Mouse (Mus musculus): ENCODE data around the gene Gpr68. TPM values are rescaled to one million over a fixed set of nuclear protein-coding genes. Genes with fewer than 3 reads are reported as not detected.
A peak's percentile ranks its signal among the peaks of the same experiment; 100 is the strongest.

The Gpr68 gene
- polyA plus RNA-seq, 1 experiment from 2014 or later = 0.26 TPM

- H3K9me3 ChIP-seq = no peaks in the 10 kb centered on the region
- no peak overlapping the region for H3K4me2 ChIP-seq
- H3K27ac ChIP-seq = no peak overlapping the region
- H3K36me3 ChIP-seq (replicated peaks) = no peaks in the 10 kb centered on the region
- 91% methylated on average over 3 of the region's 3 CpGs for WGBS
- no peak overlapping the region for H3K9ac ChIP-seq
- no peak for ATAC-seq (ENCODE audit: low FRiP score)
- no peak overlapping the region for H3K4me3 ChIP-seq (replicated peaks)
- no peaks in the 10 kb centered on the region for H3K27me3 ChIP-seq
- H3K4me1 ChIP-seq = no peaks in the 10 kb centered on the region
Observed at GRCm38 (mm10) chr12:100862856-100863446, 45.0 kb downstream of the Gpr68 start.

- Histone ChIP-seq H3K4me1 (no peaks in the 10 kb centered on the region), H3K27ac (no peak overlapping the region), H3K9me3 (no peaks in the 10 kb centered on the region), H3K4me3 (replicated peaks) (no peak overlapping the region), H3K27me3 (no peaks in the 10 kb centered on the region), H3K9ac (no peak overlapping the region), H3K4me2 (no peak overlapping the region), H3K36me3 (replicated peaks) (no peaks in the 10 kb centered on the region)
- no peak for ATAC-seq (ENCODE audit: low FRiP score)
- WGBS = 92% methylated on average over 3 of the region's 3 CpGs
Observed at GRCm38 (mm10) chr12:100862272-100862671, 45.7 kb downstream of the Gpr68 start.

GRCm38 (mm10) chr12:100857791-100858190 lies 50.2 kb downstream of the Gpr68 start:
- Histone ChIP-seq H3K27ac (no peak overlapping the region), H3K9ac (no peak overlapping the region), H3K4me2 (no peak overlapping the region), H3K9me3 (no peaks in the 10 kb centered on the region), H3K36me3 (replicated peaks) (no peaks in the 10 kb centered on the region), H3K4me1 (no peaks in the 10 kb centered on the region), H3K4me3 (replicated peaks) (no peak overlapping the region), H3K27me3 (no peaks in the 10 kb centered on the region)
- WGBS = 84% methylated on average over 7 of the region's 7 CpGs
- no peak for ATAC-seq (ENCODE audit: low FRiP score)

- no peak for ATAC-seq (ENCODE audit: low FRiP score)
- H3K4me3 ChIP-seq (replicated peaks) = no peak overlapping the region
- H3K36me3 ChIP-seq (replicated peaks) = no peaks in the 10 kb centered on the region
- H3K27me3 ChIP-seq = no peaks in the 10 kb centered on the region
- no peak overlapping the region for H3K27ac ChIP-seq
- H3K4me2 ChIP-seq = no peak overlapping the region
- 86% methylated on average over 2 of the region's 2 CpGs for WGBS
- no peaks in the 10 kb centered on the region for H3K4me1 ChIP-seq
- H3K9ac ChIP-seq = no peak overlapping the region
- no peaks in the 10 kb centered on the region for H3K9me3 ChIP-seq
Observed at GRCm38 (mm10) chr12:100856337-100856736, 51.7 kb downstream of the Gpr68 start.

- Histone ChIP-seq H3K27me3 (no peaks in the 10 kb centered on the region), H3K4me2 (no peak overlapping the region), H3K4me1 (no peaks in the 10 kb centered on the region), H3K4me3 (replicated peaks) (no peak overlapping the region), H3K36me3 (replicated peaks) (no peaks in the 10 kb centered on the region), H3K9me3 (no peaks in the 10 kb centered on the region), H3K9ac (no peak overlapping the region), H3K27ac (no peak overlapping the region)
- ATAC-seq (ENCODE audit: low FRiP score) = no peak
- 88% methylated on average over 3 of the region's 3 CpGs for WGBS
Observed at GRCm38 (mm10) chr12:100852370-100852769, 55.6 kb downstream of the Gpr68 start.

- WGBS = 76% methylated on average over 7 of the region's 7 CpGs
- peak; percentile 81 for ATAC-seq (ENCODE audit: low FRiP score)
- Histone ChIP-seq H3K4me1 (no peaks in the 10 kb centered on the region), H3K4me2 (no peak overlapping the region), H3K36me3 (replicated peaks) (no peaks in the 10 kb centered on the region), H3K4me3 (replicated peaks) (no peak overlapping the region), H3K27me3 (no peaks in the 10 kb centered on the region), H3K27ac (no peak overlapping the region), H3K9ac (no peak overlapping the region), H3K9me3 (no peaks in the 10 kb centered on the region)
Observed at GRCm38 (mm10) chr12:100849421-100850138, 58.4 kb downstream of the Gpr68 start.

- Histone ChIP-seq H3K9ac (no peak overlapping the region), H3K27me3 (no peaks in the 10 kb centered on the region), H3K4me3 (replicated peaks) (no peak overlapping the region), H3K4me2 (no peak overlapping the region), H3K4me1 (no peaks in the 10 kb centered on the region), H3K36me3 (replicated peaks) (no peaks in the 10 kb centered on the region), H3K9me3 (no peaks in the 10 kb centered on the region), H3K27ac (no peak overlapping the region)
- WGBS = 79% methylated on average over 11 of the region's 11 CpGs
- no peak for ATAC-seq (ENCODE audit: low FRiP score)
Observed at GRCm38 (mm10) chr12:100847437-100848080, 60.4 kb downstream of the Gpr68 start.

- H3K4me1 ChIP-seq = no peaks in the 10 kb centered on the region
- H3K9ac ChIP-seq = no peak overlapping the region
- 37% methylated on average over 1 of the region's 1 CpGs for WGBS
- no peak for ATAC-seq (ENCODE audit: low FRiP score)
- no peak overlapping the region for H3K27ac ChIP-seq
- H3K9me3 ChIP-seq = no peaks in the 10 kb centered on the region
- H3K36me3 ChIP-seq (replicated peaks) = no peaks in the 10 kb centered on the region
- no peaks in the 10 kb centered on the region for H3K27me3 ChIP-seq
- no peak overlapping the region for H3K4me3 ChIP-seq (replicated peaks)
- no peak overlapping the region for H3K4me2 ChIP-seq
Observed at GRCm38 (mm10) chr12:100846566-100846965, 61.4 kb downstream of the Gpr68 start.

GRCm38 (mm10) chr12:100845829-100846228 lies 62.2 kb downstream of the Gpr68 start:
- 35% methylated on average over 2 of the region's 2 CpGs for WGBS
- Histone ChIP-seq H3K4me1 (no peaks in the 10 kb centered on the region), H3K4me2 (no peak overlapping the region), H3K27me3 (no peaks in the 10 kb centered on the region), H3K4me3 (replicated peaks) (no peak overlapping the region), H3K9me3 (no peaks in the 10 kb centered on the region), H3K9ac (no peak overlapping the region), H3K27ac (no peak overlapping the region), H3K36me3 (replicated peaks) (no peaks in the 10 kb centered on the region)
- ATAC-seq (ENCODE audit: low FRiP score) = no peak

- no peak overlapping the region for H3K27ac ChIP-seq
- no peak for ATAC-seq (ENCODE audit: low FRiP score)
- no peaks in the 10 kb centered on the region for H3K4me1 ChIP-seq
- 87% methylated on average over 7 of the region's 7 CpGs for whole genome bisulfite sequencing
- no peaks in the 10 kb centered on the region for H3K9me3 ChIP-seq
- H3K9ac ChIP-seq = no peak overlapping the region
- H3K36me3 ChIP-seq (replicated peaks) = no peaks in the 10 kb centered on the region
- H3K4me2 ChIP-seq = no peak overlapping the region
- H3K27me3 ChIP-seq = no peaks in the 10 kb centered on the region
- H3K4me3 ChIP-seq (replicated peaks) = no peak overlapping the region
Observed at GRCm38 (mm10) chr12:100844546-100844945, 63.5 kb downstream of the Gpr68 start.

GRCm38 (mm10) chr12:100843171-100843570 lies 64.8 kb downstream of the Gpr68 start:
- Histone ChIP-seq H3K27me3 (no peaks in the 10 kb centered on the region), H3K4me3 (replicated peaks) (no peak overlapping the region), H3K4me1 (no peaks in the 10 kb centered on the region), H3K4me2 (no peak overlapping the region), H3K9me3 (no peaks in the 10 kb centered on the region), H3K9ac (no peak overlapping the region), H3K36me3 (replicated peaks) (no peaks in the 10 kb centered on the region), H3K27ac (no peak overlapping the region)
- WGBS = 85% methylated on average over 4 of the region's 4 CpGs
- ATAC-seq (ENCODE audit: low FRiP score) = no peak

GRCm38 (mm10) chr12:100841211-100841792 lies 66.7 kb downstream of the Gpr68 start:
- Histone ChIP-seq H3K4me2 (no peak overlapping the region), H3K9me3 (no peaks in the 10 kb centered on the region), H3K36me3 (replicated peaks) (no peaks in the 10 kb centered on the region), H3K27ac (no peak overlapping the region), H3K4me3 (replicated peaks) (no peak overlapping the region), H3K4me1 (no peaks in the 10 kb centered on the region), H3K27me3 (peaks cover 4% of the 10 kb centered on the region; the same call in 1 of the 2 replicates), H3K9ac (no peak overlapping the region)
- ATAC-seq (ENCODE audit: low FRiP score) = peak; percentile 79
- 21% methylated on average over 3 of the region's 3 CpGs for WGBS

All from forebrain, embryonic 12.5 days (tissue).